Mouse (Mus musculus): ENCODE data around the gene Plcb3. TPM values are rescaled to one million over a fixed set of nuclear protein-coding genes. Genes with fewer than 3 reads are reported as not detected.
A peak's percentile ranks its signal among the peaks of the same experiment; 100 is the strongest.

Plcb3 gene
- polyA plus RNA-seq, 1 experiment from 2014 or later: 17.2 TPM

DNA sequence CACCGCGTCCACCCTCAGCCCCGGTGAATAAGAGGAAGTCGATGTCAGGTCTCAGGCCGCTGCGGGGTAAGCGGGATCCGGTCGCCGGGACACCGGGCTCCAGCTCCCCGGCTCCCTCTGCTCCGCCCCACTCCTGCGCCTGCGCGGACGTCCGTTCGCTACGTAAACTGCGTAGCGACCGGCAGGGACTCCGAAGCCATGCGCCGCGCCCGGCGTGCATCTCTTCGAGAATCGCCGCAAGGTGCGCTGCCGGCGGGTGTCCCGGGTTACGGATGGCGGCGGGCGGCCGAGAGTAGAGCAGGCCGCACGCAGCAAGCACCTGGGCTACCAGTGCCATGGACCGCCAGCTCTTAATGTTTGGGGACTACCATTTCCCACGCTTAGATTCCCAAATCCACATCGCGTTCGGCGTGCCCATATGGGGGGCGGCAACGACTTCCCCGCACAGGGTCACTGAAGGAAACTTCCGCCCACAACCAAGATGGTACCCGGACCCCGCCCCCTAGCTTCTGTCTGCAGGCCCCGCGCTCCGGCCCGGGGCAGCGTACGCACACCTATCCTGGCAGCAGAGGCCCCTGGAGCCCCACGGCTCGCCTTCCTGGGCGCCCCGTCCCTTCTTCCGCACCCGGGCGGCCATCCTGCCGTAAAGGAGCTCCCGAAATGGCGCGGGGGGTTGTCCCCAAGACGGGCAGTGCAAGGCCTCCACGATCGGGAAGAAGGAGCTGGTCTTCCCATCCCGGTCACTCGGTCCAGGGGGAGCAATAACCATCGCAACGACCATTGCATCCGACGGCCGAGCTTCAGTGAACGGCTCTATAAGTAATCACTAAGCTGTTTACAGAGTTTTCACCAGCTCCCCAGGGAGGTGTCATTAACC is 34.7 kb downstream of the Plcb3 start, which contains the start of gene Bad:
Gene Bad, plus strand, starts transcription at position 490 of the 877 bp plus-strand sequence.
- Histone ChIP-seq H3K27me3 (ENCODE audit: control insufficient read depth, insufficient read depth, low read length) (no peaks in the 10 kb centered on the region), H3K9ac (ENCODE audit: low read depth, low read length) (peak within 1 kb of the TSS; percentile 89), H3K4me2 (peak within 1 kb of the TSS; percentile 79), H3K4me1 (ENCODE audit: control insufficient read depth, insufficient read depth, low read length) (peaks cover 18% of the 10 kb centered on the region), H3K27ac (ENCODE audit: low read depth, low read length) (peak within 1 kb of the TSS; percentile 96), H3K36me3 (ENCODE audit: control insufficient read depth, insufficient read depth, low read length) (no peaks in the 10 kb centered on the region), H3K9me3 (replicated peaks; ENCODE audit: control insufficient read depth, low read length) (no peaks in the 10 kb centered on the region), H3K4me3 (ENCODE audit: low read depth, low read length) (peak within 1 kb of the TSS; percentile 84)
- WGBS (ENCODE audit: insufficient replicate concordance): under 1% methylated on average over 82 of the region's 83 CpGs
- ATAC-seq (replicated peaks; ENCODE audit: insufficient number of reproducible peaks, low FRiP score, low TSS enrichment): peak; percentile 82

- WGBS (ENCODE audit: insufficient replicate concordance): 20% methylated on average over 27 of the region's 29 CpGs
- Histone ChIP-seq H3K4me3 (ENCODE audit: low read depth, low read length) (peak overlapping the region; percentile 84), H3K27me3 (ENCODE audit: control insufficient read depth, insufficient read depth, low read length) (peaks cover 6% of the 10 kb centered on the region), H3K4me1 (ENCODE audit: control insufficient read depth, insufficient read depth, low read length) (peaks cover 18% of the 10 kb centered on the region), H3K36me3 (ENCODE audit: control insufficient read depth, insufficient read depth, low read length) (no peaks in the 10 kb centered on the region), H3K27ac (ENCODE audit: low read depth, low read length) (peak overlapping the region; percentile 96), H3K4me2 (peak overlapping the region; percentile 79), H3K9ac (ENCODE audit: low read depth, low read length) (peak overlapping the region; percentile 89), H3K9me3 (replicated peaks; ENCODE audit: control insufficient read depth, low read length) (no peaks in the 10 kb centered on the region)
- ATAC-seq (replicated peaks; ENCODE audit: insufficient number of reproducible peaks, low FRiP score, low TSS enrichment): no peak
These were observed 35.6 kb downstream of the Plcb3 start for GRCm38 (mm10) chr19:6940396-6941351.

- WGBS (ENCODE audit: insufficient replicate concordance): 90% methylated on average over 20 of the region's 20 CpGs
- H3K4me1 ChIP-seq (ENCODE audit: control insufficient read depth, insufficient read depth, low read length): peaks cover 19% of the 10 kb centered on the region
- H3K9me3 ChIP-seq (replicated peaks; ENCODE audit: control insufficient read depth, low read length): no peaks in the 10 kb centered on the region
- no peak overlapping the region for H3K9ac ChIP-seq (ENCODE audit: low read depth, low read length)
- H3K4me2 ChIP-seq: no peak overlapping the region
- H3K27me3 ChIP-seq (ENCODE audit: control insufficient read depth, insufficient read depth, low read length): peaks cover 19% of the 10 kb centered on the region
- no peak overlapping the region for H3K27ac ChIP-seq (ENCODE audit: low read depth, low read length)
- no peak for ATAC-seq (replicated peaks; ENCODE audit: insufficient number of reproducible peaks, low FRiP score, low TSS enrichment)
- no peaks in the 10 kb centered on the region for H3K36me3 ChIP-seq (ENCODE audit: control insufficient read depth, insufficient read depth, low read length)
- no peak overlapping the region for H3K4me3 ChIP-seq (ENCODE audit: low read depth, low read length)
These were observed 36.9 kb downstream of the Plcb3 start for GRCm38 (mm10) chr19:6939106-6940002.

GRCm38 (mm10) chr19:6937541-6938465 is 38.5 kb downstream of the Plcb3 start:
- ATAC-seq (replicated peaks; ENCODE audit: insufficient number of reproducible peaks, low FRiP score, low TSS enrichment): no peak
- peaks cover 34% of the 10 kb centered on the region for H3K27me3 ChIP-seq (ENCODE audit: control insufficient read depth, insufficient read depth, low read length)
- H3K9ac ChIP-seq (ENCODE audit: low read depth, low read length): no peak overlapping the region
- no peak overlapping the region for H3K4me2 ChIP-seq
- WGBS (ENCODE audit: insufficient replicate concordance): 74% methylated on average over 16 of the region's 16 CpGs
- peaks cover 21% of the 10 kb centered on the region for H3K4me1 ChIP-seq (ENCODE audit: control insufficient read depth, insufficient read depth, low read length)
- H3K27ac ChIP-seq (ENCODE audit: low read depth, low read length): no peak overlapping the region
- H3K4me3 ChIP-seq (ENCODE audit: low read depth, low read length): no peak overlapping the region
- H3K9me3 ChIP-seq (replicated peaks; ENCODE audit: control insufficient read depth, low read length): no peaks in the 10 kb centered on the region
- no peaks in the 10 kb centered on the region for H3K36me3 ChIP-seq (ENCODE audit: control insufficient read depth, insufficient read depth, low read length)

- Histone ChIP-seq H3K27ac (ENCODE audit: low read depth, low read length) (no peak overlapping the region), H3K4me2 (no peak overlapping the region), H3K36me3 (ENCODE audit: control insufficient read depth, insufficient read depth, low read length) (no peaks in the 10 kb centered on the region), H3K4me1 (ENCODE audit: control insufficient read depth, insufficient read depth, low read length) (peaks cover 18% of the 10 kb centered on the region), H3K9me3 (replicated peaks; ENCODE audit: control insufficient read depth, low read length) (no peaks in the 10 kb centered on the region), H3K4me3 (ENCODE audit: low read depth, low read length) (no peak overlapping the region), H3K27me3 (ENCODE audit: control insufficient read depth, insufficient read depth, low read length) (peaks cover 48% of the 10 kb centered on the region), H3K9ac (ENCODE audit: low read depth, low read length) (no peak overlapping the region)
- no peak for ATAC-seq (replicated peaks; ENCODE audit: insufficient number of reproducible peaks, low FRiP score, low TSS enrichment)
- WGBS (ENCODE audit: insufficient replicate concordance): 16% methylated on average over 3 of the region's 3 CpGs
These were observed 40.0 kb downstream of the Plcb3 start for GRCm38 (mm10) chr19:6936299-6936698.

GRCm38 (mm10) chr19:6934195-6934977 is 41.9 kb downstream of the Plcb3 start, which contains the start of gene Kcnk4:
TSS of gene Kcnk4 (minus strand) at chr19:6934515.
- H3K27me3 ChIP-seq (ENCODE audit: control insufficient read depth, insufficient read depth, low read length): peaks cover 62% of the 10 kb centered on the region
- peak within 1 kb of the TSS; percentile 52 for H3K9ac ChIP-seq (ENCODE audit: low read depth, low read length)
- H3K9me3 ChIP-seq (replicated peaks; ENCODE audit: control insufficient read depth, low read length): no peaks in the 10 kb centered on the region
- ATAC-seq (replicated peaks; ENCODE audit: insufficient number of reproducible peaks, low FRiP score, low TSS enrichment): no peak
- peaks cover 8% of the 10 kb centered on the region for H3K4me1 ChIP-seq (ENCODE audit: control insufficient read depth, insufficient read depth, low read length)
- H3K4me3 ChIP-seq (ENCODE audit: low read depth, low read length): peak within 1 kb of the TSS; percentile 43
- WGBS (ENCODE audit: insufficient replicate concordance): 15% methylated on average over 21 of the region's 23 CpGs
- H3K4me2 ChIP-seq: peak within 1 kb of the TSS; percentile 69
- H3K36me3 ChIP-seq (ENCODE audit: control insufficient read depth, insufficient read depth, low read length): no peaks in the 10 kb centered on the region
- no peak within 1 kb of the TSS for H3K27ac ChIP-seq (ENCODE audit: low read depth, low read length)

Measured in heart, embryonic 11.5 days (tissue).